Mouse (Mus musculus) liver, embryonic 14 days (tissue): ENCODE measurements around the gene Usp44. TPM values are rescaled to one million over a fixed set of nuclear protein-coding genes. Genes with fewer than 3 reads are reported as not detected.

Experiments
- polyA plus RNA-seq: library from polyadenylated mRNA; depleted of rRNA; stranded (reverse); fragments of >200 nt; gene quantifications from 2 replicates; pipeline ENCODE4 v1.2.3, GENCODE M21; 2012; rRNA removed

Usp44 gene
- 1.5 and 1.6 TPM in 2 replicates for polyA plus RNA-seq

DNA sequence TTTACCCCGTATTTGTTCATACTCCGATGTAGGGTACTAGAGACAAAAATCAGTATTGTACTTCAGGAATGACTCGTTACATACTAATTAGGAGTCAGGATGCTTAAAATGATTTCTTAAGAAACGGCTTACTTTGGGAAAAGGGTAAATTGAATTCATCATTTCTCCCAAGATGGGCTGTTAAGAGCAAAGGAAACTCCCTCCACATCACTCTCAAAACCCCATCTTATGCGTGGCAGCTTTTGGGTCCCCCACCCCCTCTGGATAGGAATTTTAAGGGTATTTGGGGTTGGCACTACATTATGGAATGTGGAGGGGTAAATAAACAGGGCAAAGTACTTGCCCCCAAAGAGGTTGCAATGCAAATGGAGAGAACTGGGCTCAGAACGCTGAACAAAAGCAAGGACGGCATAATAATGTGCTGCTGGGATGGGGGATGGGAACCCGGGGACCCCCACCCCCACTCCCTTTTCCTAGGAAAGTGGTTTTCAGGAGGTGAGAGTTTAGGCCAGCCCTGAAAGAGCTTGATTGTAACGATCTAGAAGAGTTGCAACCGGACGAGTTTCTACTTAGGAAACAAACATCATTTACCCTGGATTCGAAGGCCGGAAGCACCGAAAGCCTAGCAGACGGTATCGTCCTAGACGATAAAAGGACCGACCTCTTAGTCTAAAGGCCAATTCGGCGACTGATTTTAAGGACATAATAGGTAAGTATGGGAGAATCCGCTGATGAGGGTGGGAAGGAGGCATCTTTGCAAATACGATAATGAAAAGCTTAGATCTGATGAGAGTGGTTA lies at the start of gene Usp44:
Gene Usp44, plus strand, starts transcription at position 625 of the 799 bp plus-strand sequence.

DNA sequence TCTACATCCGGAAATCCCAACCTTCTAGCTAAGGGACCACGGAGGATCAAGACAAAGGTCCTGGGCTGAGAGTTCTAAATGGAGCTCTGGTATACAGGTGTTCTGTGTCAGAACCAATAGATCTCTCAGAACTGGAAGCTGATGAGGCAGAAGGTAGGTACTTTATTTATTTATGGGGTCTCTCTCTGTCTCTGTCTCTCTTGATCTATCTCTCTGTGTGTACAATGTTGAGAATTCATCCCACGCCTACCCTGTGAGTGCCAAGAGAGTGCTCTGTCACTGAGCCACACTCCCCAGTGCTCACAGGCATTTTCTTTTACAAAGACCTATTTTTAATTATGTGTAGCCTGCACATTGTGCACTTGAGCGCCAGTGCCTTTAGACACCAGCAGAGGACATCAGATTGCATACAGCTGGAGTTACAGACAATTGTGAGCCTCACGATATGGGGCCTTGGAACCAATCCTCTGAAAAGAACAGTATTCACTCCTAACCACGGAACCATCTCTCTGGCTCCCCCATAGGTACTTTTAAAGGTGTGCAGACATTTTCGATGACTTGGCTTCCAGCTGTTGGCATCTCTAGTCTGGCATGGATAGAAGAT lies 65.8 kb downstream of the Usp44 start, which contains the start of gene Metap2:
Gene Metap2, minus strand, starts transcription at position 51 of the 604 bp plus-strand sequence.

Other genes with a start within 250 kb of the Usp44 start
- 111 and 117 TPM in 2 replicates for gene Snrpf, start 241.8 kb upstream of the Usp44 start, polyA plus RNA-seq
- 0.37 and 0.41 TPM in 2 replicates for gene Ntn4, start 190.9 kb upstream of the Usp44 start, polyA plus RNA-seq
- 221 and 253 TPM in 2 replicates for gene Metap2, start 65.5 kb downstream of the Usp44 start, polyA plus RNA-seq
- 6.1 and 8.1 TPM in 2 replicates for gene Vezt, start 204.3 kb downstream of the Usp44 start, polyA plus RNA-seq
- gene Fgd6, start 204.4 kb downstream of the Usp44 start, polyA plus RNA-seq = 2.7 and 3.4 TPM in 2 replicates